Mouse (Mus musculus): Measurements from ENCODE around the gene Dcaf1. TPM values are rescaled to one million over a fixed set of nuclear protein-coding genes. Genes with fewer than 3 reads are reported as not detected.

Gene Dcaf1
- total RNA-seq, 2 experiments from 2014 or later: 24.4 to 28.8 TPM

DNA sequence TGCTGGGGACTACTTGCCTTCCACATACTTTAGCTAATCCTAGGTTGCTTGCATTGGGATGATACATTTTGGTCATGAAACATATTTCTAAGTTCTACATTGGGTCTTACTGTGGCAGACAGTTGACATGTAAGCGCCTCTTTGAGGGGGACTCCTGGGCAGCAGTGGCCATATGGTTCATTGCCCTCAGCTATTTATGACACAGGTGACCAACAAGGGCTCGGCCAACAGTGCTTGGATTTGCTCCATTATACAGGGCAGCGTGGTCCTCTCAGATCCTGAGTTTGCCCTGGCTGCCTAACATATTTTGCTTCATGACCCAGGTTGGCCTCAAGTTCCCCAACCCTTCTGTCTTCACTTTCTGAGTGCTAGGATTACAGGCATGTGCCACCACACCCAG, 55.0 kb downstream of the Dcaf1 start:
- DNase-seq (ENCODE audit: low spot score in 2 of 2): no peak

DNA sequence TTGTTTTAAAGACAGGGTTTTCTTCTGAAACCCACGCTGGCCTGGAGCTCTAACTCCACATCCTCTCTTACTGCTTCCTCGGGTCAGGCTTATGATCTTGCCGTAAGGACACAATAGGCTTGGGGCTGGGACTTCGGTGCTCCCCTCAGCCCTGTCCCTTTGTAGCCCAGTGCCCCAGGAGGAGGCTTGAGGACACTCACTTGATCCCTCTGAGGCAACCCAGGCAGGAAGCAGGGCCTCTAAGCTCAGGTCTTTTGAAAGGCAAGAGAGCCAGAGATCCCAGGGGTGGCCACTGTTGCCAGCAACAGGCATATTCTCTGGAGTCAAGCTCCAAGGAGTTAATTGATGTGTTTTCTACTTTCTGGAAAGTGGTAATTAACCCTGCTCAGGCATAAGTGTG, 57.8 kb downstream of the Dcaf1 start:
- no peak for DNase-seq (ENCODE audit: low spot score in 2 of 2)

DNA sequence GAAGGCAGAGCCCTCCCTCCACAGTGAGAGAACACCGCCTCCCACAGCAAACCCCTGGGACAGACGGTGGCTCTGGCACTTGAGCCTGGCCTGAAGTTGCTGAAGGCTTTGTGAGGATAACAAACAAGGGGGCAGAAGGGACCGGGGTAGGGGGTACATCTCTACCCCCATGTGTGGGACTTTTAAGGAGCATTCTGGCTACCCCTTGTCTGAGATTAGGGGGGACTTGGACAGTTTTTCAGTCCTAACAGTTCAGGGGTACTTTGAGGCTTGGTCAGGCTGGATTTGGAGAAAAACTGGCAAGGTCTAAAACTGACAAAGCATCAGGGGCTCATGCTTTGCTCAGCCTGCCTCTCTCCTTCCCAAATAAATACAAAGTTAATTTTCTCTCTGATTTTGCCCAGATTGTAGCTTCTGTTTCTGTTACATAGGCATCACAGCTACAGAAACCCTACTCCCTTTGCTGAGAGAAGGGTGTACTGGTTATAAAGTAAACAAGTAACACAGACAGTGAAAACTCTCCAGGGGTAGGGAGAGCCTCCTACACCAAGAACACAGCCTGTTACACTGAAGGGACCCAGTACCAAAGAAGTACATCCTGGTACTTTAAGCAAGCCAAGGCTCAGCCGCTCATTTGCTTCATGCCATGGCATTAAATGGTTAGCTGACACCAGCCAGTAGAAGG, 59.5 kb downstream of the Dcaf1 start:
- DNase-seq (ENCODE audit: low spot score in 2 of 2): no peak

DNA sequence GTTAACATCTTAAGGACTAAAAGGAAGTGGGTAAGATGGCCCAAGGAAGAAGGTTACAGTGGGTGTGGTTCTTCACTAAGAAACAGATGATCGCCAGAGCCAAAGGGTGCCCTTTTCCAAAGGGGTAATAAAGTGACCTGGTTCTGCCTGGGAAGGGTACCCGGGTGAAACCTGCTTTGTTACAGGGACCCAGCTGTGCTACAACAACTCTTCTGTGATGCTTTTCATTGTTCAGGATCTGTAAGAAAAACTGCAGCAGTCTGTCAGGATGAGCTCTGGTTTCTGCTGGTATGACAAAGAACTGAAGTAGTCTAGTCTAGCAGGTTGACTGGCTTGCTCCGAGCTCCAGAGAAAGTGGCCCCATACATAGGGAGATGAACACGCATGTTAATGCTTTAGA, 60.5 kb downstream of the Dcaf1 start:
- no peak for DNase-seq (ENCODE audit: low spot score in 2 of 2)

DNA sequence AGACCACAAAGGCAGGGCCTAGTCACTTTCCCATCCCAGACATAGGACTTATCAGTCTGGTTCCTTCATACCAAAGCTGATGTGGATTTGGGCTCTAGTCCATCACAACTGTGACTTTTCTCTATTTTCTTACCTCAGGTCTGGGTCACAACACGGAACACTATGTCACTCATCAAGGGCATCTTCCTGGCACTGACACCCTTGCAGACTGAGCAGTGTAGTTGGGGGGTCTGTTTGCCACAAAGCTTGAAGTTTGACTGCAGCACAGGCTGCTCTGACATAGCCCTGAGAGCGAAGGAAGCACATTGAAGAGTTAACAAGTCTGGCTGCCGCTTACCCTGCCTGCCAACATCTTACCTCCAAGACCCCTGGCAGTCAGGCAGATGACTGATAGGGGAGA, 61.4 kb downstream of the Dcaf1 start:
- DNase-seq (ENCODE audit: low spot score in 2 of 2): no peak

DNA sequence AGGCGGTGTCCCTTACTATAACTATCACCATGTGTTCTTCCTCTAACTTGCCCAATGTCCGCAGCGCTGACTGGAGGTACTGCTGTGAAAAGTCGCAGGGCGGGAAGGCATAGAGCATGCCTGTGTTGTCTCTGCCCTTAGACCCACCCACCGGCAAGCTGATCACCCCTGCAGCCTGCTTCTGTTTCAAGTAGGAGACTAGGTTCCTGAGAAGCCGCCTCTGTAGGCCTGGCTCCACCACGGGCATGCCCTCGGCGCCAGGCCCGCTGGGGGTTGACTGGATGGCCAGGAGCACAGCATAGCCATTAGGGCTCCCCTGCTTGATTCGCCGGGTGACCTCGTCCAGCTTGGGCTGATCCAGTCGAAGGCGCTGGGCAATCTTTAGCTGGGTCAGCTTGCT, 62.6 kb downstream of the Dcaf1 start:
- peak in 1 of 2 experiments; percentile 28 for DNase-seq (ENCODE audit: low spot score in 2 of 2)

DNA sequence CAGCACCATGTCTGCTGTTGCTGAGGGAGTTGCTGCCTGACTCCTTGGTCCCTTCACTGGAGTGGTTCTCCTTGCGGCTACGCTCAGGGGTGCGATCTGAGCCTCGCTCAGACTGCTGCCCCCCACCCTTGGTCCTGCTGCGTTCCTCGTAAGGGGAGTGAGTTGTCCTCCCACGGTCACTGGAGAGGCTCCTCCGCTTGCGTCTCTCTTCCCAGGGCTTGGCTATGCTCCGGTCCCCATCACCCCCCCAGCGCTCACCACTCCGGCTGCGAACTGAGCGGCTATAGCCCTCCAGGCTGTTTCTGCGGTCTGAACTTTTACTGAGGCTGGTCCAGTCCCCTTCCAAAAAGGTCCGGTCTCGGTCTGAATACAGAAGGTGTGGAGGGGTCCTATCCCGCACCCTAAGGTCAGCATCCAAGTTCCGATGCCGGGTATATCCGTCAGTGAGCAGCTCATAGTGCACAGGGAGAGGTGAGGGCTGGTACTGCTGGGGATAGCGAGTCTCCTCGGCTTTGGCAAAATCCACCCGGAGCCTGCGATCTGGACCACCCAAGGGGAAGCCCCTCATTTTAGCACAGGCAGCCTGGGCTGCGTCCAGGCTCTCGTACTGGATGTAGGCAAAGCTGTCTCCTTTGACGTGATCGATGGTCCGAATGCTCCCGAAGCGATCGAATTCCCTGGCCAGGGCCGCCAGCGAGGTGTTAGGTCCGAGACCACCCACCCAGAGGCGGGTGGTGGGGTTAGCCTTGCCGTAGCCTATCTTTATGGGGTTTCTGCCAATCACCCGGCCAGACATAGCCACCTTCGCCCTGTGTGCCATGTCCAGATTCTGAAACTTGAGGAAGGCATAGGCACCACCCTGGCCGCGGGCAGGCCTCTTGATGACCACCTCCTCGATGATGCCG, 63.6 kb downstream of the Dcaf1 start:
- peak; percentile 24 to 43 for DNase-seq (ENCODE audit: low spot score in 2 of 2)

DNA sequence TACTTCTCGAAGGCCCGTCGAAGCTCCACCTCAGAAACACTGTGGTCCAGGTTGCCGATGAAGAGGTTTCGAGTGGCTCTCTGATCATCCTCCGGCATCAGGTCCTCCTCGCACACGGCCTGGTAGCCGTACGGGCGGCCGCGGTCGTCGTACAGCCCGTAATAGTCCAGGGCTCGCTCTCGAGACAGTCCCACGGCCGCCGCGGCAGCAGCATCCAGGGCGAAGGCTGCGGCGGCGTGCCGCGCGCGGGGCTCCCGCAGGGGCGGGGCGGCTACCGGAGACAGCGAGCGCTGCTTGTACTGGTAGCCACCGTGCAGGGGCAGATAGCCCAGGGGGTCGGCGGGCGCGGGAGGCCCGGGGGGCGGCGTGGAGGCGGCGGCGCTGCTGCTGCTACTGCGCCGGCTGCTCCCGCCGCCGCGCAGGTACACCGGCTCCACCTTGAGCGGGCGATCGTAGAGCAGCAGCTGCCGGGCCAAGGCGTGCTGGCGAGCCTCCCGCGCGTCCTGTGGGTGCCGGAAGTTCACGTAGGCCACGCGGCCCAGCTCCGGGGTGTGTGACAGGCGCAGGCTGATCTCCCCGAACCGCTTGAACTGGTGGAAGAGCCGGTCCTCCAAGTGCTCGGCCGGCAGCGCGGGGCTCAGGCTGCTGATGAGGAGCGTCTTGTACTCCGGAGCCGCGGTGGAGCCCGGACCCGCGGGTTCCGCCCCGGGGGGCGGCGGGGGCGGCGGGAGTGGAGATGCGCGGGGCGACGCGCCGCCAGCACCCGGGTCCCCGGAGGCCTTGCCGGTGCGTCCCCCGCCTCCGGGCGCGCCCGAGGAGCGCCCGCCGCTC, 64.4 kb downstream of the Dcaf1 start:
- peak; percentile 46 to 59 for DNase-seq (ENCODE audit: low spot score in 2 of 2)

DNA sequence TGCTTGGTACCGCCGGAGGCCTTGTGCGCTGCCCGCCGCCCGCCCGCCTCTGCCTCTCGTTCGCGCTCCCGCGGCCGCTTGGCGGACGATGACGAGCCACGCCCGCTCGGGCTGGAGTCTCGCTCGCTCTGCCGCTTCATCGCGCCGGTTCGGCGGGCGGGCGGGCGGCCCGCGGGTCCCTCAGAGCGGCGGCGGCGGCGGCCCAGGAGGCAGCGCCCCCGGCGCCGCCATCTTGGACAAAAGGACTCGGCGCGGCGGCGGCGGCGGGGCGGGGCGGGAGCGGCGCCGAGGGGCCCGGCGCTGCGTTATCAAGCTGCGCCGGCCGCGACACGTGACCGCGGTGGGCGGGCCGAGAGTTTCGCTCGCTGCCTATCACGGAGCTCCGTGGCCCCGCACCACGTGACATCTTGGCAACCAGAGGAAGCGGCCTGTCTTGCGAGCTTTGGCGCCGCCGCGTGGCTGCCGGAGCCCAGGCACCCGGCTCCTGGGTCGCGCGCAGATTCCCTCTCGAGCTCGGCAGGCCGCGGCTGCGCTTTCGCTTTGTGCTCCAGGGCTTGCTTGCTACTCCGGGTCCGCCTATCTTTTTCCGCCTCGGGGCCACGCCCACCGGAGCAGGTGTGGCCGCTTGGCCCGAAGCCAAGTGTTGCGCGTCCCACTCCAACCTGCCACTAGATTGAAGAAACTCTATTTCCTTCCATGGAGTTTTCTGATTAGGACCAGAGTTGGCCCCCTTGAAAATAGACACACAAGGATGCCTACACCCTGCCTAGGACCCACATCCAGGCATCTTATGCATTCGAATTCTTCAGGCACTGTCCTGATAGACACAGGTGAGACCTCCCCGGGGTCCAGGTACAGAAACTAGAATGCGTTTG, 65.4 kb downstream of the Dcaf1 start, which contains the start of gene Rbm15b:
Gene Rbm15b, minus strand, starts transcription at position 601 of the 875 bp plus-strand sequence.
- peak; percentile 98 to 99 for DNase-seq (ENCODE audit: low spot score in 2 of 2)

DNA sequence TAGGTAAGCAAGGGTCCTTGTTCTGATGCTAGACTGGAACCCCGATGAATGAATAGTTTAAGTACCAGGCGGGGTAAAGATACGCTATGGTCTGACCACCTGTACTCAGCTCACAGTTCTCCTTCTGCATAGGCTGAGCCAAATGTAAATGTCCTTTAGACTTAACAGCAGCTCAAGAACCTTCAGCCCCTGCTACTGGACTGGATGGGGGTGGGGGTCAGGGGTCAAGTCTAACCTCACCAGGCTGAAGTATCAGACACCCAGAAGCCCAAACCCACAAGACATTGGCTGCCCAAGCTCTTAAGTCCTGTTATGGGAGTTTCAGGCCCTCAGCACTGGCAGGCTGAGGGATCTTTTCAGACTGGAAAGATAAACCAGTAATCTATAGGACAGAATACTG, 66.7 kb downstream of the Dcaf1 start:
- DNase-seq (ENCODE audit: low spot score in 2 of 2): no peak

DNA sequence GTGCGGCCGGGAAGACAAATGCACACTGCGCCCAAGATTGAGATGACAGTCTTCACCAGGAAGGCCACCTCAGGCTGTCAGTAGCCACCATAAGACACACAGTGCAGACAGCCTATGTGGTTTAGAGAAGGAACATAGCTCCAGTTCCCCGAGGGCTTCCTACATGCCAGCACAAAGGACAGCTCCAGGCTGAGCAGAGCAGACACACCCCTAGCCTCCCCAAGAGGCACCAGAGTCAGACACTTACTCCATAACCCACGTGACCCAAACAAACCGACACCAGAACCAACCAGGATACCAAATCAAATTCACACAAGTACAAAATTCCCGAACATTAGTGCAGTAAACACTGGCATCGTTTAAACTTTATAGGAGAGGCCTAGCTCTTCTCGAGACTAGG, 67.6 kb downstream of the Dcaf1 start:
- DNase-seq (ENCODE audit: low spot score in 2 of 2): no peak

DNA sequence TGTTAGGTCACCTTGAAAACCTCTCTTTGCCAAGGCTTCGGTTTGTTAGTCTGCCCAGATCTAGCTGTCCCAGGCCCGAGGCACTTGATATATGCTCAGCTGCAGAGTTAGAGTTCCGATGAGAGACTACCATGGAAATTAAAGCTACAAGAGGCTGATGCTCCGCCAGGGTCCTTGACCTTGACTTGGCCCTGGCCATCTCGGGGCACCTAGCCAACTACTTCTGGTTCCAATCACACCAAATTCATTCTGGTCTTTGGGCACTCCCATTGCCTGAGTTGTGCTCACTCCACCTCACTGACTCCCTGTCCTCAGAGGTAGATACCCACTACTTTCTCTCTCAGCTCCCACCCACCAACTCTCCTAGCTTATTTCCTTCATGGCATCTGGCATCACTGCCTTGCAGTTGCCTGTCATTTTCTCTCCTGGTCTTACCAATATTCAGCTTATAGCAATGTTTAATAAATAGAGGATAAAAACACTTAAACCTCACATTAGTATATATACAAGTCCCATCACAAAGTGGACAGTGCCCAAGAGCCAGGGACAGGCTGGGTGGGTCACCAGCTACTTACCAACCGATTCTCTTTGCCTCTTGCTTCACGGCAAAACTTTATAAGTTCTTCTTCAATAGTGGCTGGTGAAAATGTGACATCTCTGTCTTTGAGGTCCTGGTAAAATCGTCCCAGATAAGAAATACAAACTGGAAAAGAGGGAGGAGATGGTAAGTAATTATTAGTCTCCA, 69.0 kb downstream of the Dcaf1 start:
- no peak for DNase-seq (ENCODE audit: low spot score in 2 of 2)

DNA sequence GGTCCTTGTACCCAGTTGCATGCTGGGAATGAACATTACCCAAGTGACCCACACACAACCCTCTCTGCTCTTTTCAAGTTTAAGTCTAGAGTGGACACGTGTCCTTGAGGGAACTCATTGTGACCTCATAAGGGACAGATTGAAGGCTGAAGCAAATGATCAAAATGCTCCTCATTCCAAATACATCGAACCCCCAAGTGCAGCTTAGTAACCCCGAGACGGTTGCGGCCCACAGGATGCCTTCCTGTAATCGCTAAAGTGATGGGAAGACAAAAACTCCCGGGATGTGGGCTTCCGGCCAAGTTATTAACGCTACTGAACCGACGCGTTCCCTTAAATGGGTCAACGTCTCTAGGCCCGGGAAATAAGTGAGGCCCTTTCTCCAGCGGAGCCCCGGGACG, 69.7 kb downstream of the Dcaf1 start:
- DNase-seq (ENCODE audit: low spot score in 2 of 2): no peak

DNA sequence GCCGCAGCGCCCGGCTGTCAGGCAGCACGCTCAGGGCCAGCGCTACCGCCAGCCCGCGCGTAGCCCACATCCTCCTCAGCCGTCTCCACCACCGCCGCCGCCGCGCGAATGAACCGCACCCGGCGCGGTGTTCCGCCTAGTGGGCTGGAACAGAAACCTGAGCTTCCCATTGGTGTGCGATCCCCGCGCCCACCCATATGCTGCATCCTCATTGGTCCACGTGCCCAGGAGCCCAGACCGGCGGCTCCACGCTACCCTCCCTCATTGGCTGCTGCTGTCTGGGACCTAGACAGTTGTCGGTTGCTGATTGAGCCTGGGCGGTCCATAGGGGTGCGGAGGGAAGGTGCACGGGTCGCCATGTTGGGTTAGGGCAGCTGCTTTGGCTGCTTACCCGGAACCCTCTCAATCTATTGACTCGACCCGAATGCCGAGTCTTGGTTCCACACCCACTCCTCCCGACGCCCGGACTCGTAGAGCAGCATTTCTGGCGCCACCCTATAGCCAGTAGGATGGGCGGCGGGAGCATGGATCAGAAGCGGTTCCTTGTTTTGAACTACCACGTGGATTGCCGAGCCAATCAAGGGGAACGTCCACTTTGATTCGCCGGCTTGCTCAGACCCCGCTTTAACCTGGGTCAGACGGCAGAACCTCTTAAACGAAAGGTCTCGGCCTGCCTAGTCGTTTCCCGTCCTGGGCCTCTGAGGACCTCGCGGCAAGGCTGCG, 70.3 kb downstream of the Dcaf1 start, which contains the start of gene Manf:
Gene Manf, minus strand, starts transcription at position 151 of the 723 bp plus-strand sequence.
- DNase-seq (ENCODE audit: low spot score in 2 of 2): peak; percentile 93 to 96

DNA sequence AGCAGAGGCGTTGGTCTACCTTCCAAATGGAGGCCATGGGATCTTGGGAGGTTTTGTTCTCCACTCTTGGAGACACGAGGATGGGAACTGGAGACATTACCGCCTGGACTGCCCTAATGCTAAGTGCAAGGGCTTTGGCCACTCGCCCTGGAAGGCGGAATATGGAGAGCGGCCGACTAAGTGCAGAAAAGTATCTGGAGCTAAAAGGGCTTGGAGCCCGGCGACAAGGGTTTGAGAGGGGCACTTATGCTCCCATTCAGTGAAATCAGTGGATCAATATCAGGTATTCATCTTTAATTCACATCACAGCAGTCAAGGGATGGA, 70.8 kb downstream of the Dcaf1 start:
- DNase-seq (ENCODE audit: low spot score in 2 of 2): no peak

DNA sequence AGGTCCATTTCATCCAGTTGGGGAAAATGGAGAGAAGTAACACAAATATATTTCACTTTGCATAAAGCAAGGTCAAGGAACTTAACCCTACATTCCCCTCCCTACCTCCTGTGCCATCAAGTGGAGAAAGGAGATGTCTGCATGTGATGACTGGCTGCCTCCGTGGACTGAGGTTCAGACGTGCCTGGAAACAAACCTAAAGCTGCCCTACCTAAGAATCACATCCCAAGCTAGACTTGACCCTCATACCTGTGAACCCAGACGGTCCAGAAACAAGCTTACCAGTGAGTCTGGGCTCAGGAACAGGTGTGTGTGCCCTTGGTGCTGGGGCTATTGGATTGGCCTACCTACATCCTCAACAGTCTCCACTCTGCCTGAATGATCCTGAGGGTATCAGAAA, 71.7 kb downstream of the Dcaf1 start:
- DNase-seq (ENCODE audit: low spot score in 2 of 2): no peak

DNA sequence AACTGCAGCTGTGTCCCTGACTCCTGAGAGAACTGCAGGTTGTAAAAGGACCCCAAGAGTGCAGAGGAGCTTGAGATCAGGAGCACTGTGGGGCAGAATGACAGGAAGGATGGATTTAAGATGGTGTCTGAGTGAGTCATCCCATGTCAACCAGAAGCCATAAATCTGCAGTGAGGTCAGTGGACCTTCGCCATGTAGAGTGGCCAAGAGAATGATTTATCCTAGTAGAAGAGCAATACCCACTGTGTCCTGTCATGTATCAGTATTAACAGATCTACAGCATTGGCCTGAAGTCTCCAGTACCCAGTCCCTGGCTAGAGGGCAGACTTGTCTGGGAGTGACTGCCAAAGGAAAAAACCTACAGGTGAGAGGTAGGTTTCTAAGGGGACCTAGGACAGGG, 77.2 kb downstream of the Dcaf1 start:
- DNase-seq (ENCODE audit: low spot score in 2 of 2): no peak

DNA sequence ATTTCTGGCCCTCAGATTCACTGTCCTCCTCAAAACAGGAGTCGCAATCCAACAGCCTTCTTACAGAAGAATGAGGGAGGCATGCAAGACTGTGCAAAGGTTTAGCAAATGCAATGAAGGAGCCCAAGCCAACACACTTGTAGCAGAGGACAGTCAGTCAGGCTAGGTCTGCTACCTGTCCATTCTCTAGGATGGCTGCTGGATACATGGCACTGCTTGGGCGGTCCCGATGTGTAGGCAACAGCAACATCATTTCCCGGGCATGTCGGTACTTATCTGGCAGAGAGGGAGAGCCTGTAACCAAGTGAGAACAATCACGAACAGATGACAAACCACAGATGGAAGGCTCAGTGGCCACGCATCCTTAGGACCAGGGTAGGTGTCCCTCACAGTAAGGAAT, 79.9 kb downstream of the Dcaf1 start:
- DNase-seq (ENCODE audit: low spot score in 2 of 2): no peak

DNA sequence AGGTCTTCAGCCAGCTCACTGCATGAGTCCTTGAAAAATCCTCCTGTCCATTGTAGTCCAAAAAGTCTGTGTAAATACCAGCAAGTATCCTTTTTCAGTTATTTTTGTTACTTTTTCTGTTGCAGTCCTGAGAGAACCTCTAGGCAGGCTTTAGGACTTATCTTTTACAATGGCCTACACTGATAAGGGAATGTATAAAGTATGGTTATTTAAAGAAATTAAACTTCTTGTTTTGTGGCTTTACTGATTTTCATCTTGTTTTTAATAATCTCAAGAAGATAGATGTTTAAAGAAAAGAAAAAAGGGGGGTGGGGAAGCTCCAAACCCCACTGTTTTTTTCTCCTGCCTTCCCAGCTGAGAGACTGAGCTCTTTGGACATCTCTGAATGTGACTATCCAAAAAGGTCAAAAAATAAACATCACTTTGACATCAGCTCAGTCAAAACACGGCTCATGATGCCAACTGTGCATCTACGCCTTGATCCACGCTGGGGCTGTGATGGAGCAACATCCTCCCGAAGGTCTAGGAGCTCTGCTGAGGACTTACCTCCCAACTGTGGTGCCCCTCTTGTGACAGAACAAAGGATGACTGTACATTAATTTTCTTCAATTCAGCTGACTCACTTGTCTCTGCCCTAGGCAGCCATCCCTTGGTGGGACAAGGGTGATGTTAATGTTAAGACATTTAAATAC, 81.6 kb downstream of the Dcaf1 start:
- no peak for DNase-seq (ENCODE audit: low spot score in 2 of 2)
